Mouse (Mus musculus) brain, embryonic 14.5 days (tissue): ENCODE measurements at regions not wholly inside any gene's neighbourhood (a gene's known extent, or its start where the extent isn't known, plus 50 kb on each side); places are given as distances from the start of the nearest gene placed in this dataset.

ENCODE experiments used
- CTCF ChIP-seq: fragments of 200-500 bp; IDR thresholded peaks from 2 replicates; pipeline ENCODE4 v1.5.1; 2012; ENCODE audit warnings: inconsistent platforms, mild to moderate bottlenecking, moderate library complexity, borderline replicate concordance; ENCODE audit not compliant: insufficient read depth, insufficient read length; ENCODE audit errors: extremely low read depth
- POLR2A ChIP-seq: fragments of 200-500 bp; IDR thresholded peaks from 2 replicates; pipeline ENCODE4 v1.6.1; 2012; ENCODE audit warnings: mild to moderate bottlenecking, inconsistent platforms, borderline replicate concordance; ENCODE audit not compliant: poor library complexity, insufficient read depth, insufficient read length, severe bottlenecking; ENCODE audit errors: extremely low read depth

DNA sequence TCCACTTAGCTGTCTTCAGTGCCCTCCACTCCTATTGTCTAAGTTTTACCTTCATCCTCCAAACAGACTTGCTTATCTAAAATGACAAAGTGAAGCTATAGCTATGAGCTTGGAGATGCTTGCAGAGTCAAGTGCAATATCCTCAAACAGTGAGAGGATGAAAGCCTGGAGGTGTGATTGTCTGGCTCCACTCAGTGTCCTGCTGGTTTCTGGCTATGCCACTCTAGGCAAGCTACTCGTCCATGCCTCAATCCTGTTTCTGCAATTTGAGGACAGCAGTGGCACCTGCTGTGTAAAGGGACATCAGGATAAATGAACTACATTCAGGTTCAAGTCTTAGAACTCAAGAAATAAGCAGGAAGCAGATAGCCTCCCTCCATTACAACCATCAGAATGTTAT lies 966.1 kb downstream of the Slc4a3 start:
- TF ChIP-seq POLR2A (no peak), CTCF (no peak)
